Mouse (Mus musculus): ENCODE data around the gene Tsga10ip. TPM values are rescaled to one million over a fixed set of nuclear protein-coding genes. Genes with fewer than 3 reads are reported as not detected.

The Tsga10ip gene
- total and polyA plus RNA-seq, 3 experiments, result 0.87 to 0.89 TPM; not detected in 1

DNA sequence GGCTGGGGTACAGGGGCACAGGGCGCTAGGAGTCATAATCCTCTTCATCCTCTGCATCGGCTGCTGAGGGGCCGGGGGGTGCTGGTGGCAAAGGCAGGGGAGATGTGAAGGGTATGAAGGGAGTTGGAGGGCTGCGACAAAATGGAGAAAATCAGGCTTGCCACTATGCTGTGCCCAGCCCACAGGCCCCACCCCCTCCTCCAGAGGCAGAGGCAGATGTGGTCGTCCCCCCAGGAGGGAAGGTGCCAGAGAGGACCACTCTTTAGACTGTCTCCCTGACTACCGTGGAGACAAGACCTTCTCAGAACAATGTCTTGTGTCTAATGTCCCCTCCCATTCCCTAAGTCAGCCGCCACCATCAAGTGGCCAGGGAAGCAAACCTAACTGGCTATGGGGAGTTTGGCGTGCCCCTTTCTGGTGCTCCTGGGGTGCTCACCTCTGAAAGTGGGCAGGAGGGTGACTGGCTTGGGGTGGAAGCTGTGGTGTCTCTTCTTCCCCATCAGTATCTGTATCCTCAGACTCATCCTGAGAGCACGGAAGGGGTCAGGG, 20.6 kb upstream of the Tsga10ip start:
- in situ Hi-C loops (cut with MboI; ENCODE audit: low pct_ligation_motif_present, low pct_unique_long_range_greater_than_20kb, low sequenced_read_pairs), result no loop called here
- Histone ChIP-seq H3K79me2 (replicated peaks; ENCODE audit: control insufficient read depth, extremely low read depth, insufficient read depth, poor library complexity, severe bottlenecking) (no peaks in the 10 kb centered on the region; the same call in 1 of the 2 replicates), H3K27me3 (replicated peaks) (no peaks in the 10 kb centered on the region), H3K36me3 (replicated peaks in 1 of 2; ENCODE audit: control insufficient read depth in 1 of 2, insufficient read depth in 1 of 2, low read length in 1 of 2) (peaks cover 35 to 68% of the 10 kb centered on the region in 2 experiments), H3K27ac (ENCODE audit: insufficient read depth, low read depth) (no peak overlapping the region), H3K4me1 (ENCODE audit: control insufficient read depth in 1 of 2, insufficient read depth in 2 of 2) (peaks cover 16 to 32% of the 10 kb centered on the region in 2 experiments), H3K4me3 (replicated peaks in 1 of 3; ENCODE audit: low read depth in 2 of 3, low read length in 2 of 3, poor library complexity in 1 of 3) (no peak overlapping the region), H3K4me2 (ENCODE audit: insufficient read depth, low read depth, poor library complexity, severe bottlenecking) (no peak overlapping the region), H3K9me3 (replicated peaks; ENCODE audit: low read length) (no peaks in the 10 kb centered on the region), H3K9ac (ENCODE audit: insufficient read depth, low read depth) (no peak overlapping the region)
- dilution Hi-C loops (cut with MboI; ENCODE audit: extremely low pct_ligation_motif_present, extremely low pct_unique_long_range_greater_than_20kb, low sequenced_read_pairs), result no loop called here
- DNase-seq (ENCODE audit: extremely low read depth), result no peak
- TF ChIP-seq KAT2A (IDR thresholded peaks at IDR 0.05; ENCODE audit: insufficient replicate concordance, low read length) (no peak), USF1 (IDR thresholded peaks at IDR 0.05; ENCODE audit: low read depth, low read length) (no peak), CHD2 (IDR thresholded peaks at IDR 0.05; ENCODE audit: low read length) (no peak), RAD21 (IDR thresholded peaks at IDR 0.05; ENCODE audit: low read depth, low read length) (no peak), TCF12 (IDR thresholded peaks at IDR 0.05; ENCODE audit: low read depth, low read length) (no peak), MYC (IDR thresholded peaks at IDR 0.05; ENCODE audit: low read depth, low read length) (no peak), USF2 (conservative IDR thresholded peaks at IDR 0.05; ENCODE audit: low read depth, low read length) (no peak), ELF1 (IDR thresholded peaks at IDR 0.05; ENCODE audit: low read depth, low read length) (no peak), POLR2AphosphoS2 (IDR thresholded peaks at IDR 0.05; ENCODE audit: low read depth, low read length) (no peak), NRF1 (IDR thresholded peaks at IDR 0.05; ENCODE audit: low read depth, low read length) (no peak), MEF2A (IDR thresholded peaks at IDR 0.05; ENCODE audit: borderline replicate concordance, low read depth, low read length) (no peak), POLR2A (IDR thresholded peaks at IDR 0.05; ENCODE audit: low read depth, low read length) (no peak), MAX (IDR thresholded peaks at IDR 0.05; ENCODE audit: low read length) (no peak), RCOR1 (conservative IDR thresholded peaks at IDR 0.05; ENCODE audit: low read depth, low read length) (no peak), ZMIZ1 (IDR thresholded peaks at IDR 0.05; ENCODE audit: low read depth, low read length) (no peak), MAZ (IDR thresholded peaks at IDR 0.05; ENCODE audit: low read depth, low read length) (no peak)

DNA sequence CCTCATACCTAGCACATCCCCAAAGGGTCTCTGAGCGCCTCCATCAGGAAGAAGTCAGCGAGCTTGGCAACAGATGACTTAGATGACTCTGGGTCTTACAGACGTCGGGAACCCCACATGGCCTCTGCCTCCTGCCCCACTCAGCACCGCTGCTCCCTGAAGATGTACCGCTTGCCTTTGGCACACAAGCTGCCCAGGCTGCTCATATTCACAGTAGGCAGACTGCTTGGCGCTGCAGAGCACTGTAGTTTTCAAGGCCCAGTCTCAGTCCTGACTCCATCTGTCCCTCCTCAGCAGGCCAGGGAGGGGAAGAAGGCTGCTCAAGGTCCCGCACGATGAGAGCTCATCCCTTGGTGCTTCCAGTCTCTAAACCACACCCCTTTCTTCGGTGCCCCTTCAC, 19.9 kb upstream of the Tsga10ip start:
- no peak overlapping the region for H3K27ac ChIP-seq (ENCODE audit: insufficient read depth, low read depth)
- peaks cover 16 to 32% of the 10 kb centered on the region in 2 experiments for H3K4me1 ChIP-seq (ENCODE audit: control insufficient read depth in 1 of 2, insufficient read depth in 2 of 2)
- H3K4me3 ChIP-seq (replicated peaks in 1 of 3; ENCODE audit: low read depth in 2 of 3, low read length in 2 of 3, poor library complexity in 1 of 3), result no peak overlapping the region
- no peaks in the 10 kb centered on the region for H3K27me3 ChIP-seq (replicated peaks)
- no peak overlapping the region for H3K4me2 ChIP-seq (ENCODE audit: insufficient read depth, low read depth, poor library complexity, severe bottlenecking)
- H3K36me3 ChIP-seq (replicated peaks in 1 of 2; ENCODE audit: control insufficient read depth in 1 of 2, insufficient read depth in 1 of 2, low read length in 1 of 2), result peaks cover 35 to 72% of the 10 kb centered on the region in 2 experiments
- no peak overlapping the region for H3K9ac ChIP-seq (ENCODE audit: insufficient read depth, low read depth)
- in situ Hi-C loops (cut with MboI; ENCODE audit: low pct_ligation_motif_present, low pct_unique_long_range_greater_than_20kb, low sequenced_read_pairs) (no loop called here), dilution Hi-C loops (cut with MboI; ENCODE audit: extremely low pct_ligation_motif_present, extremely low pct_unique_long_range_greater_than_20kb, low sequenced_read_pairs) (no loop called here)
- DNase-seq (ENCODE audit: extremely low read depth), result no peak
- H3K9me3 ChIP-seq (replicated peaks; ENCODE audit: low read length), result no peaks in the 10 kb centered on the region
- TF ChIP-seq RAD21 (IDR thresholded peaks at IDR 0.05; ENCODE audit: low read depth, low read length), result no peak
- TF ChIP-seq CTCF (conservative IDR thresholded peaks at IDR 0.05 in 1 of 2, IDR thresholded peaks at IDR 0.05 in 1 of 2; ENCODE audit: low read depth in 2 of 2, low read length in 2 of 2), result no peak
- no peak for TF ChIP-seq POLR2AphosphoS2 (IDR thresholded peaks at IDR 0.05; ENCODE audit: low read depth, low read length)
- TF ChIP-seq ZMIZ1 (IDR thresholded peaks at IDR 0.05; ENCODE audit: low read depth, low read length), result no peak
- TF ChIP-seq CHD2 (IDR thresholded peaks at IDR 0.05; ENCODE audit: low read length), result no peak
- no peak for TF ChIP-seq TBP (conservative IDR thresholded peaks at IDR 0.05; ENCODE audit: low read depth, low read length)
- no peak for TF ChIP-seq HCFC1 (IDR thresholded peaks at IDR 0.05; ENCODE audit: low read depth, low read length)
- TF ChIP-seq GABPA (IDR thresholded peaks at IDR 0.05; ENCODE audit: insufficient replicate concordance, low read depth, low read length), result no peak
- TF ChIP-seq USF1 (IDR thresholded peaks at IDR 0.05; ENCODE audit: low read depth, low read length), result no peak
- TF ChIP-seq SMC3 (IDR thresholded peaks at IDR 0.05; ENCODE audit: low read depth, low read length), result no peak
- TF ChIP-seq E2F4 (IDR thresholded peaks at IDR 0.05; ENCODE audit: insufficient replicate concordance, low read depth, low read length), result no peak
- no peak for TF ChIP-seq NRF1 (IDR thresholded peaks at IDR 0.05; ENCODE audit: low read depth, low read length)
- TF ChIP-seq IRF4 (IDR thresholded peaks at IDR 0.05; ENCODE audit: low read depth, low read length), result no peak
- TF ChIP-seq EP300 (IDR thresholded peaks at IDR 0.05; ENCODE audit: low read length), result no peak
- TF ChIP-seq CHD1 (IDR thresholded peaks at IDR 0.05; ENCODE audit: low read depth, low read length), result no peak
- TF ChIP-seq MAZ (IDR thresholded peaks at IDR 0.05; ENCODE audit: low read depth, low read length), result no peak
- no peak for TF ChIP-seq POLR2A (IDR thresholded peaks at IDR 0.05; ENCODE audit: low read depth, low read length)
- no peak for TF ChIP-seq RCOR1 (conservative IDR thresholded peaks at IDR 0.05; ENCODE audit: low read depth, low read length)
- TF ChIP-seq MAX (IDR thresholded peaks at IDR 0.05; ENCODE audit: low read length), result no peak
- no peaks in the 10 kb centered on the region; the same call in 1 of the 2 replicates for H3K79me2 ChIP-seq (replicated peaks; ENCODE audit: control insufficient read depth, extremely low read depth, insufficient read depth, poor library complexity, severe bottlenecking)

Data from CH12.LX (cell line).